23 mouse cellular contexts compared by ENCODE assay signal in the genomic region with DNA sequence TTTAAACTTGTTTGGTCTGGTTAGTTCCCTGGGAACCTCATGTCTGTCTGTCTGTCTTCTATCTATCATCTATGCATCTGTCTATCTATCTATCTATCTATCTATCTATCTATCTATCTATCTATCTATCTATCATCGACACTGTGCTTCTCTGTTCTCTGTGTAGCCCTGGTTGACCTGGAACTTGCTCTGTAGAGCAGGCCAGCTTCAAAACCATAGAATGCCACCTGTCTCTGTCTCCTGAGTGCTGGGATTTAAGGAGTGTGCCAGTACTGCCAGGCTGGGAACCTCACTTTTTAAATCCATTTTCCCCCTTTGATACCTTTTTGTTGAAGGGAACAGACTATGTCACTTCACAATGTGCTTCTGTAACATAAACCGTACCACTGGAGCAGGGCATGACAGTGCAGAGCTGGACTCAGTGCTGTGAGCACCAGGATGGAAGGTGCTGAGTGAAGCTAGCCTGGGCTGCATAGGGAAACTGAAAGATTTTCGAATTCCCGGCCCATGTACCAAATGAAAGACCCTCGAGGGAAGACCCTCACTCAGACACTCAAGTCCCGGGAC. TPM values are rescaled to one million over a fixed set of nuclear protein-coding genes. Genes with fewer than 3 reads are reported as not detected.
A peak's percentile ranks its signal among the peaks of the same experiment; 100 is the strongest.
DNase-seq lines count a peak whose midpoint lies in the region; ATAC-seq and TF ChIP-seq lines count a peak whose summit lies in the region.
"Had no signal": no experiment of that assay in that cellular context is flagged by ENCODE, and none has a peak within 500 bp of the region (broad histone marks: within the 10 kb centered on the region; RNA-seq: fewer than 3 reads in every experiment).

No protein-coding gene starts in this region.

- H3K27ac ChIP-seq in kidney, adult 2 months (ENCODE audit: insufficient read depth, low read depth, low read length) = 0 out of 2 replicates have a peak overlapping the region, but pooled peaks have one; percentile 1
- no peak overlapping the region for H3K27ac ChIP-seq in hindbrain, embryonic 11.5 days (ENCODE audit: low read depth, low read length)
- H3K27ac ChIP-seq: embryonic facial prominence, embryonic 13.5 days; limb, embryonic 12.5 days; midbrain, embryonic 10.5 days; stomach, embryonic 15.5 days had no signal

- TF ChIP-seq POLR2A in kidney, adult 2 months (IDR thresholded peaks at IDR 0.05; ENCODE audit: low read depth, low read length) = no peak
- TF ChIP-seq POLR2A in myocyte (IDR thresholded peaks at IDR 0.05; ENCODE audit: insufficient read length, low read depth) = no peak

- no peaks in the 10 kb centered on the region for H3K27me3 ChIP-seq in kidney, adult 2 months (replicated peaks; ENCODE audit: control insufficient read depth, insufficient read depth, low read length)
- no peaks in the 10 kb centered on the region for H3K27me3 ChIP-seq in myocyte (ENCODE audit: control insufficient read depth, insufficient read depth, insufficient read length)
- H3K27me3 ChIP-seq in hindbrain, embryonic 11.5 days (ENCODE audit: control insufficient read depth, insufficient read depth, low read length) = no peaks in the 10 kb centered on the region
- H3K27me3 ChIP-seq: embryonic facial prominence, embryonic 13.5 days; limb, embryonic 12.5 days; stomach, embryonic 15.5 days had no signal

- no peak overlapping the region for H3K4me3 ChIP-seq in kidney, adult 2 months (ENCODE audit: insufficient read depth, low read depth, low read length)
- no peak overlapping the region for H3K4me3 ChIP-seq in myocyte
- H3K4me3 ChIP-seq in hindbrain, embryonic 11.5 days (ENCODE audit: low read depth, low read length) = no peak overlapping the region
- H3K4me3 ChIP-seq: embryonic facial prominence, embryonic 13.5 days; limb, embryonic 12.5 days; midbrain, embryonic 10.5 days; stomach, embryonic 15.5 days had no signal

- no peak overlapping the region for H3K4me2 ChIP-seq in myocyte (ENCODE audit: low read depth)
- no peak overlapping the region for H3K4me2 ChIP-seq in hindbrain, embryonic 11.5 days (replicated peaks; ENCODE audit: low read depth, low read length)
- H3K4me2 ChIP-seq: embryonic facial prominence, embryonic 13.5 days; limb, embryonic 12.5 days; lung, embryonic 14.5 days; stomach, embryonic 15.5 days had no signal

- DNase-seq in kidney, adult 2 months = no peak
- no peak for DNase-seq in kidney, postnatal 25 days
- DNase-seq in CD4-positive helper T cell, adult 2 months (ENCODE audit: low read depth, low spot score) = peak; percentile 62
- DNase-seq in induced T-regulatory cell, adult 2 months (ENCODE audit: low read depth) = peak; percentile 77
- no peak for DNase-seq in hindbrain, embryonic 11.5 days (ENCODE audit: low spot score)
- DNase-seq in MN1 (ENCODE audit: low spot score) = no peak
- DNase-seq: adrenal gland, postnatal 10 days; cerebellum, postnatal 14 days; forebrain, postnatal 0 days; heart, adult 18-20 months; heart, postnatal 36 days; lung, embryonic 14.5 days; spleen, adult 18-20 months had no signal

- ATAC-seq in hindbrain, embryonic 11.5 days (ENCODE audit: low FRiP score) = no peak
- ATAC-seq: activated CD4-positive, CD25-positive, alpha-beta regulatory T cell, adult 4 months; forebrain, postnatal 0 days; hindbrain, embryonic 16.5 days; intestine, postnatal 0 days had no signal

- WGBS in kidney, adult 2 months = 85% methylated on average over 6 of the region's 6 CpGs
- 88% methylated on average over 5 of the region's 6 CpGs for WGBS in hindbrain, embryonic 11.5 days

- H3ac ChIP-seq in myocyte (ENCODE audit: control insufficient read depth, insufficient read length) = no peak overlapping the region

- H3K36me3 ChIP-seq in kidney, adult 2 months (ENCODE audit: control insufficient read depth, insufficient read depth, low read length) = no peaks in the 10 kb centered on the region
- no peaks in the 10 kb centered on the region for H3K36me3 ChIP-seq in myocyte (ENCODE audit: control insufficient read depth, insufficient read depth)
- H3K36me3 ChIP-seq in hindbrain, embryonic 11.5 days (ENCODE audit: control insufficient read depth, insufficient read depth, low read length) = no peaks in the 10 kb centered on the region
- H3K36me3 ChIP-seq: embryonic facial prominence, embryonic 13.5 days; limb, embryonic 12.5 days; midbrain, embryonic 10.5 days; stomach, embryonic 15.5 days had no signal

- H3K9me3 ChIP-seq in hindbrain, embryonic 11.5 days (ENCODE audit: control insufficient read depth, low read length) = no peaks in the 10 kb centered on the region
- H3K9me3 ChIP-seq: embryonic facial prominence, embryonic 13.5 days; limb, embryonic 12.5 days; midbrain, embryonic 10.5 days; stomach, embryonic 15.5 days had no signal

- H3K79me2 ChIP-seq in myocyte (ENCODE audit: control insufficient read depth, insufficient read depth) = no peaks in the 10 kb centered on the region

- peaks cover 5% of the 10 kb centered on the region; the same call in 1 of the 2 replicates for H3K4me1 ChIP-seq in kidney, adult 2 months (ENCODE audit: control insufficient read depth, insufficient read depth, low read length)
- no peaks in the 10 kb centered on the region for H3K4me1 ChIP-seq in hindbrain, embryonic 11.5 days (replicated peaks; ENCODE audit: control insufficient read depth, insufficient read depth, low read length)
- H3K4me1 ChIP-seq: embryonic facial prominence, embryonic 13.5 days; limb, embryonic 12.5 days; stomach, embryonic 15.5 days had no signal

- H3K9ac ChIP-seq in hindbrain, embryonic 11.5 days (ENCODE audit: low read depth, low read length) = no peak overlapping the region
- H3K9ac ChIP-seq: embryonic facial prominence, embryonic 13.5 days; forebrain, postnatal 0 days; limb, embryonic 12.5 days; lung, embryonic 14.5 days; stomach, embryonic 15.5 days had no signal

- no peak for TF ChIP-seq CTCF in kidney, adult 2 months (conservative IDR thresholded peaks at IDR 0.05; ENCODE audit: insufficient read depth, insufficient read length, low read depth, low read length)

TF ChIP-seq in myocyte, 11 proteins besides CTCF, POLR2A, EP300 and RAD21:
- TF ChIP-seq MAX (IDR thresholded peaks at IDR 0.05; ENCODE audit: low read depth) (no peak), POLR2AphosphoS2 (IDR thresholded peaks at IDR 0.05; ENCODE audit: insufficient read length, low read depth) (peak; percentile 31), SRF (IDR thresholded peaks at IDR 0.05; ENCODE audit: control insufficient read depth, insufficient read length, low read depth) (no peak), E2F4 (IDR thresholded peaks at IDR 0.05; ENCODE audit: insufficient read depth) (no peak), MYOD1 (IDR thresholded peaks at IDR 0.05; ENCODE audit: control insufficient read depth in 1 of 3, insufficient read length in 2 of 3, low read depth in 2 of 3) (no peak), CEBPB (IDR thresholded peaks at IDR 0.05; ENCODE audit: insufficient read depth, poor library complexity, severe bottlenecking) (no peak)
TF ChIP-seq in myocyte: peak in this region for 1.

RNA-seq across cellular contexts. Expression of a gene that starts 1.6 kb away (rescaled TPM):
- 0.72 and 2.3 TPM in 2 replicates for polyA plus RNA-seq in kidney, adult 2 months (2012; rRNA removed)
- polyA plus RNA-seq in myocyte (2012; fragmentation: generic; extraction: Trizol) = 0.25 TPM
- polyA plus RNA-seq in hindbrain, embryonic 11.5 days (2014; fragmentation: Nextera tagmentation; extraction: Ambion mirVana) = not detected in 2 replicates
- polyA plus RNA-seq: forebrain, postnatal 0 days; heart, embryonic 14.5 days; hindbrain, embryonic 16.5 days; limb, embryonic 12.5 days; lung, embryonic 14.5 days; neural tube, embryonic 14.5 days had no signal

RNA-seq across cellular contexts. Expression of a gene that starts 15.2 kb away (rescaled TPM):
- 11.5 and 36.0 TPM in 2 replicates for polyA plus RNA-seq in kidney, adult 2 months (2012; rRNA removed)
- 6.7 TPM for polyA plus RNA-seq in myocyte (2012; fragmentation: generic; extraction: Trizol)
- 1.1 and 2.9 TPM in 2 replicates for polyA plus RNA-seq in hindbrain, embryonic 11.5 days (2014; fragmentation: Nextera tagmentation; extraction: Ambion mirVana)
- polyA plus RNA-seq: neural tube, embryonic 14.5 days had no signal

RNA-seq across cellular contexts. Expression of a gene that starts 20.4 kb away (rescaled TPM):
- 0.66 and 0.92 TPM in 2 replicates for polyA plus RNA-seq in kidney, adult 2 months (2012; rRNA removed)
- not detected for polyA plus RNA-seq in myocyte (2012; fragmentation: generic; extraction: Trizol)
- not detected in 2 replicates for polyA plus RNA-seq in hindbrain, embryonic 11.5 days (2014; fragmentation: Nextera tagmentation; extraction: Ambion mirVana)
- polyA plus RNA-seq: activated CD4-positive, CD25-positive, alpha-beta regulatory T cell, adult 4 months; embryonic facial prominence, embryonic 13.5 days; forebrain, postnatal 0 days; heart, embryonic 14.5 days; hindbrain, embryonic 16.5 days; intestine, postnatal 0 days; limb, embryonic 12.5 days; lung, embryonic 14.5 days; midbrain, embryonic 10.5 days; neural tube, embryonic 14.5 days had no signal

RNA-seq across cellular contexts. Expression of a gene that starts 23.2 kb away (rescaled TPM):
- polyA plus RNA-seq in kidney, adult 2 months (2012; rRNA removed) = 686 and 745 TPM in 2 replicates
- 768 TPM for polyA plus RNA-seq in myocyte (2012; fragmentation: generic; extraction: Trizol)
- polyA plus RNA-seq in hindbrain, embryonic 11.5 days (2014; fragmentation: Nextera tagmentation; extraction: Ambion mirVana) = 343 and 348 TPM in 2 replicates

RNA-seq across cellular contexts. Expression of a gene that starts 36.0 kb away (rescaled TPM):
- polyA plus RNA-seq in kidney, adult 2 months (2012; rRNA removed) = 134 and 138 TPM in 2 replicates
- polyA plus RNA-seq in myocyte (2012; fragmentation: generic; extraction: Trizol) = 148 TPM
- 74.4 and 84.3 TPM in 2 replicates for polyA plus RNA-seq in hindbrain, embryonic 11.5 days (2014; fragmentation: Nextera tagmentation; extraction: Ambion mirVana)

Comparison
In these comparisons a context has a peak if more than half of its experiments do, and no peak if none do; other contexts are left out.
1. DNase-seq: peak in CD4-positive helper T cell, adult 2 months (single experiment) and induced T-regulatory cell, adult 2 months (single experiment); none in kidney, adult 2 months (single experiment), kidney, postnatal 25 days (0 of 2), hindbrain, embryonic 11.5 days (single experiment) and MN1 (single experiment).